Comparison of ENCODE assay signal across 18 mouse cellular contexts in genomic region chr9:75960587-75961349, GRCm38 (mm10). TPM values are rescaled to one million over a fixed set of nuclear protein-coding genes. Genes with fewer than 3 reads are reported as not detected.
DNase-seq lines count a peak whose midpoint lies in the region; ATAC-seq and TF ChIP-seq lines count a peak whose summit lies in the region.
"Had no signal": no experiment of that assay in that cellular context is flagged by ENCODE, and none has a peak within 500 bp of the region (broad histone marks: within the 10 kb centered on the region; RNA-seq: fewer than 3 reads in every experiment).

No protein-coding gene starts in this region.

- ATAC-seq in embryonic facial prominence, embryonic 11.5 days (replicated peaks; ENCODE audit: insufficient number of reproducible peaks, low FRiP score, low TSS enrichment, low read depth), result no peak
- no peak for ATAC-seq in lung, embryonic 16.5 days (ENCODE audit: low read depth)
- ATAC-seq: forebrain, embryonic 14.5 days; liver, postnatal 0 days had no signal

- no peak overlapping the region for H3K27ac ChIP-seq in embryonic facial prominence, embryonic 11.5 days (replicated peaks; ENCODE audit: low read depth, low read length)
- no peak overlapping the region for H3K27ac ChIP-seq in embryonic facial prominence, embryonic 10.5 days (replicated peaks)
- H3K27ac ChIP-seq in lung, embryonic 16.5 days (ENCODE audit: low read length), result peak overlapping the region; percentile 71
- no peak overlapping the region for H3K27ac ChIP-seq in left cerebral cortex, adult 2 months
- H3K27ac ChIP-seq in forebrain, embryonic 10.5 days, result no peak overlapping the region
- H3K27ac ChIP-seq: embryonic facial prominence, embryonic 13.5 days; heart, adult 2 months; hindbrain, embryonic 15.5 days; neural tube, embryonic 12.5 days had no signal

- H3K79me2 ChIP-seq in myocyte (ENCODE audit: control insufficient read depth, insufficient read depth), result no peaks in the 10 kb centered on the region

- DNase-seq in embryonic facial prominence, embryonic 11.5 days (ENCODE audit: low spot score), result peak; percentile 51
- DNase-seq in embryonic facial prominence, embryonic 10.5 days (ENCODE audit: low spot score), result no peak
- no peak for DNase-seq in lung, postnatal 4 days
- peak; percentile 38 for DNase-seq in gonadal fat pad, adult 2 months (ENCODE audit: low read depth)
- DNase-seq in left cerebral cortex, adult 2 months (ENCODE audit: extremely low spot score in 1 of 2, low spot score in 2 of 2), result no peak
- DNase-seq in forebrain, embryonic 10.5 days (ENCODE audit: extremely low spot score, low spot score), result no peak
- DNase-seq: adrenal gland, postnatal 14 days; cerebellum, postnatal 10 days; heart, adult 2 months; layer of hippocampus, postnatal 36 days; liver, postnatal 0 days; right cerebral cortex, postnatal 25 days had no signal

- no peak overlapping the region for H3ac ChIP-seq in myocyte (ENCODE audit: control insufficient read depth, insufficient read length)

- H3K4me3 ChIP-seq in embryonic facial prominence, embryonic 11.5 days (ENCODE audit: low read depth, low read length), result no peak overlapping the region
- no peak overlapping the region for H3K4me3 ChIP-seq in embryonic facial prominence, embryonic 10.5 days
- H3K4me3 ChIP-seq in lung, embryonic 16.5 days (ENCODE audit: low read length), result no peak overlapping the region
- H3K4me3 ChIP-seq in myocyte, result no peak overlapping the region
- no peak overlapping the region for H3K4me3 ChIP-seq in left cerebral cortex, adult 2 months
- H3K4me3 ChIP-seq in forebrain, embryonic 10.5 days, result no peak overlapping the region
- H3K4me3 ChIP-seq: embryonic facial prominence, embryonic 13.5 days; heart, adult 2 months; hindbrain, embryonic 15.5 days; neural tube, embryonic 12.5 days had no signal

- no peak for TF ChIP-seq POLR2A in myocyte (IDR thresholded peaks at IDR 0.05; ENCODE audit: insufficient read length, low read depth)

- WGBS in embryonic facial prominence, embryonic 11.5 days, result 48% methylated on average over 8 of the region's 8 CpGs
- 53% methylated on average over 8 of the region's 8 CpGs for WGBS in embryonic facial prominence, embryonic 10.5 days
- 41% methylated on average over 8 of the region's 8 CpGs for WGBS in lung, embryonic 16.5 days
- WGBS in forebrain, embryonic 10.5 days, result 62% methylated on average over 8 of the region's 8 CpGs

- intact Hi-C loops in left cerebral cortex, adult 2 months (cut with DNase I), result no loop called here

- H3K4me1 ChIP-seq in embryonic facial prominence, embryonic 11.5 days (ENCODE audit: control insufficient read depth, insufficient read depth, low read length), result no peaks in the 10 kb centered on the region
- H3K4me1 ChIP-seq in embryonic facial prominence, embryonic 10.5 days, result peaks cover 24% of the 10 kb centered on the region
- H3K4me1 ChIP-seq in lung, embryonic 16.5 days (replicated peaks; ENCODE audit: control insufficient read depth, insufficient read depth, low read length), result peaks cover 11% of the 10 kb centered on the region
- H3K4me1 ChIP-seq in forebrain, embryonic 10.5 days, result peaks cover 27% of the 10 kb centered on the region
- H3K4me1 ChIP-seq: hindbrain, embryonic 15.5 days had no signal

- H3K9ac ChIP-seq in embryonic facial prominence, embryonic 11.5 days (replicated peaks; ENCODE audit: low read length), result no peak overlapping the region
- no peak overlapping the region for H3K9ac ChIP-seq in lung, embryonic 16.5 days (ENCODE audit: low read length)
- H3K9ac ChIP-seq: embryonic facial prominence, embryonic 13.5 days; hindbrain, embryonic 15.5 days; liver, postnatal 0 days; neural tube, embryonic 12.5 days had no signal

- no peak for TF ChIP-seq CTCF in left cerebral cortex, adult 2 months (IDR thresholded peaks at IDR 0.05)

- H3K9me3 ChIP-seq in embryonic facial prominence, embryonic 11.5 days (replicated peaks; ENCODE audit: control insufficient read depth, low read length), result no peaks in the 10 kb centered on the region
- no peaks in the 10 kb centered on the region for H3K9me3 ChIP-seq in embryonic facial prominence, embryonic 10.5 days
- no peaks in the 10 kb centered on the region for H3K9me3 ChIP-seq in lung, embryonic 16.5 days (ENCODE audit: control insufficient read depth, low read length)
- no peaks in the 10 kb centered on the region for H3K9me3 ChIP-seq in forebrain, embryonic 10.5 days
- H3K9me3 ChIP-seq: embryonic facial prominence, embryonic 13.5 days; hindbrain, embryonic 15.5 days; neural tube, embryonic 12.5 days had no signal

- H3K36me3 ChIP-seq in embryonic facial prominence, embryonic 11.5 days (replicated peaks; ENCODE audit: control insufficient read depth, insufficient read depth, low read depth, low read length), result no peaks in the 10 kb centered on the region
- H3K36me3 ChIP-seq in embryonic facial prominence, embryonic 10.5 days (replicated peaks), result no peaks in the 10 kb centered on the region
- no peaks in the 10 kb centered on the region for H3K36me3 ChIP-seq in lung, embryonic 16.5 days (ENCODE audit: control insufficient read depth, insufficient read depth, low read length)
- H3K36me3 ChIP-seq in myocyte (ENCODE audit: control insufficient read depth, insufficient read depth), result no peaks in the 10 kb centered on the region
- no peaks in the 10 kb centered on the region for H3K36me3 ChIP-seq in forebrain, embryonic 10.5 days (replicated peaks)
- H3K36me3 ChIP-seq: embryonic facial prominence, embryonic 13.5 days; hindbrain, embryonic 15.5 days; neural tube, embryonic 12.5 days had no signal

- H3K27me3 ChIP-seq in embryonic facial prominence, embryonic 11.5 days (ENCODE audit: control insufficient read depth, insufficient read depth, low read length), result no peaks in the 10 kb centered on the region
- H3K27me3 ChIP-seq in embryonic facial prominence, embryonic 10.5 days (replicated peaks; ENCODE audit: low read depth, poor library complexity, severe bottlenecking), result no peaks in the 10 kb centered on the region
- H3K27me3 ChIP-seq in lung, embryonic 16.5 days (ENCODE audit: control insufficient read depth, insufficient read depth, low read depth, low read length), result no peaks in the 10 kb centered on the region
- H3K27me3 ChIP-seq in myocyte (ENCODE audit: control insufficient read depth, insufficient read depth, insufficient read length), result no peaks in the 10 kb centered on the region
- H3K27me3 ChIP-seq in forebrain, embryonic 10.5 days (ENCODE audit: poor library complexity, severe bottlenecking), result no peaks in the 10 kb centered on the region
- H3K27me3 ChIP-seq: embryonic facial prominence, embryonic 13.5 days; hindbrain, embryonic 15.5 days; neural tube, embryonic 12.5 days had no signal

- H3K4me2 ChIP-seq in embryonic facial prominence, embryonic 11.5 days (ENCODE audit: low read depth, low read length), result no peak overlapping the region
- no peak overlapping the region for H3K4me2 ChIP-seq in lung, embryonic 16.5 days (ENCODE audit: low read depth, low read length)
- peak overlapping the region; percentile 46 for H3K4me2 ChIP-seq in myocyte (ENCODE audit: low read depth)
- H3K4me2 ChIP-seq: embryonic facial prominence, embryonic 13.5 days; hindbrain, embryonic 15.5 days; neural tube, embryonic 12.5 days had no signal

TF ChIP-seq in myocyte, 11 proteins besides CTCF, POLR2A, EP300 and RAD21:
- TF ChIP-seq CEBPB (IDR thresholded peaks at IDR 0.05; ENCODE audit: insufficient read depth, poor library complexity, severe bottlenecking), result peak; percentile 31; the same call in 1 of the 2 replicates
- TF ChIP-seq MYOD1 (IDR thresholded peaks at IDR 0.05; ENCODE audit: control insufficient read depth in 1 of 3, insufficient read length in 2 of 3, low read depth in 2 of 3), result no peak

RNA-seq across cellular contexts. Expression of gene Hmgcll1, which starts 53.9 kb away (rescaled TPM):
- 7.1 and 8.9 TPM in 2 replicates for polyA plus RNA-seq in embryonic facial prominence, embryonic 11.5 days (2014; fragmentation: Nextera tagmentation; extraction: Ambion mirVana)
- polyA plus RNA-seq in embryonic facial prominence, embryonic 10.5 days (2016; fragmentation: Nextera tagmentation; extraction: Ambion mirVana), result 4.0 TPM in 2 replicates
- polyA plus RNA-seq in lung, embryonic 16.5 days (2015; fragmentation: Nextera tagmentation; extraction: Ambion mirVana), result 10.5 and 10.8 TPM in 2 replicates
- polyA plus RNA-seq in gonadal fat pad, adult 2 months (2012; rRNA removed), result 0.09 and 0.11 TPM in 2 replicates
- 0.14 TPM for polyA plus RNA-seq in myocyte (2012; fragmentation: generic; extraction: Trizol)
- total RNA-seq in left cerebral cortex, adult 2 months (2021), result 10 to 100 TPM; 16.7 to 17.0 TPM
- polyA plus RNA-seq in forebrain, embryonic 10.5 days (2016; fragmentation: Nextera tagmentation; extraction: Ambion mirVana), result 3.7 and 5.2 TPM in 2 replicates

Comparison
In these comparisons a context has a peak if more than half of its experiments do, and no peak if none do; other contexts are left out.
1. DNase-seq: peak in embryonic facial prominence, embryonic 11.5 days (single experiment) and gonadal fat pad, adult 2 months (single experiment); none in embryonic facial prominence, embryonic 10.5 days (single experiment), lung, postnatal 4 days (0 of 2), left cerebral cortex, adult 2 months (0 of 2) and forebrain, embryonic 10.5 days (single experiment).